Mouse (Mus musculus) E14TG2a.4 (cell line): ENCODE data around the gene Rere.

ENCODE experiments used
- CTCF ChIP-seq: conservative IDR thresholded peaks from 2 replicates; pipeline ENCODE4 v1.5.1; 2014; ENCODE audit warnings: low read length
- NANOG ChIP-seq: IDR thresholded peaks from 2 replicates; pipeline ENCODE4 v1.6.1; 2014; ENCODE audit warnings: borderline replicate concordance, low read length, mixed read lengths

- TF ChIP-seq CTCF (no peak), NANOG (no peak)
Measured at GRCm38 (mm10) chr4:150371580-150372380, 90.3 kb downstream of the Rere start.
